Mouse (Mus musculus) lung, postnatal 4 days (tissue): ENCODE data around the gene Pygm.

Experiments used
- DNase-seq, 2 experiments: peaks; one replicate each; pipeline ENCODE4 v3.0.0; 2021

Pygm gene

GRCm38 (mm10) chr19:6354030-6354429 is 30.2 kb upstream of the Pygm start:
- DNase-seq, result peak in 1 of 2 experiments; percentile 20

GRCm38 (mm10) chr19:6361291-6361690 is 22.9 kb upstream of the Pygm start:
- peak in 1 of 2 experiments; percentile 16 for DNase-seq

- DNase-seq, result peak in 1 of 2 experiments; percentile 99
Measured at GRCm38 (mm10) chr19:6363091-6363410, 21.1 kb upstream of the Pygm start.

- DNase-seq, result peak in 1 of 2 experiments; percentile 100
Measured at GRCm38 (mm10) chr19:6363411-6364240, 20.6 kb upstream of the Pygm start, which contains the start of gene Sf1. TSS of gene Sf1 (plus strand) at chr19:6363690.

- DNase-seq, result peak; percentile 94
Measured at GRCm38 (mm10) chr19:6364317-6364725, 19.9 kb upstream of the Pygm start.

GRCm38 (mm10) chr19:6364842-6365241 is 19.4 kb upstream of the Pygm start:
- DNase-seq, result no peak

GRCm38 (mm10) chr19:6370175-6370574 is 14.0 kb upstream of the Pygm start:
- DNase-seq, result peak in 1 of 2 experiments; percentile 0

GRCm38 (mm10) chr19:6372433-6372832 is 11.8 kb upstream of the Pygm start:
- DNase-seq, result peak in 1 of 2 experiments; percentile 22

GRCm38 (mm10) chr19:6373539-6374400 is 10.4 kb upstream of the Pygm start:
- DNase-seq, result peak; percentile 82 to 87

- peak in 1 of 2 experiments; percentile 24 for DNase-seq
Measured at GRCm38 (mm10) chr19:6374571-6374970, 9.6 kb upstream of the Pygm start.

- peak in 1 of 2 experiments; percentile 31 for DNase-seq
Measured at GRCm38 (mm10) chr19:6375423-6376254, 8.6 kb upstream of the Pygm start.

- DNase-seq, result peak; percentile 63 to 75
Measured at GRCm38 (mm10) chr19:6376255-6376564, 8.0 kb upstream of the Pygm start.

- peak in 1 of 2 experiments; percentile 11 for DNase-seq
Measured at GRCm38 (mm10) chr19:6376643-6377042, 7.6 kb upstream of the Pygm start.

- peak in 1 of 2 experiments; percentile 14 for DNase-seq
Measured at GRCm38 (mm10) chr19:6377327-6378040, 6.7 kb upstream of the Pygm start.

GRCm38 (mm10) chr19:6380411-6381166 is 3.6 kb upstream of the Pygm start:
- peak in 1 of 2 experiments; percentile 55 for DNase-seq

GRCm38 (mm10) chr19:6381238-6381637 is 3.0 kb upstream of the Pygm start:
- peak in 1 of 2 experiments; percentile 8 for DNase-seq

- peak in 1 of 2 experiments; percentile 24 for DNase-seq
Measured at GRCm38 (mm10) chr19:6382323-6382924, 1.8 kb upstream of the Pygm start.

GRCm38 (mm10) chr19:6383470-6383869 is 729 bp upstream of the Pygm start:
- peak in 1 of 2 experiments; percentile 34 for DNase-seq

- peak in 1 of 2 experiments; percentile 24 for DNase-seq
Measured at GRCm38 (mm10) chr19:6384954-6385353, 755 bp downstream of the Pygm start.

- DNase-seq, result peak in 1 of 2 experiments; percentile 18
Measured at GRCm38 (mm10) chr19:6385419-6385818, 1.2 kb downstream of the Pygm start.

GRCm38 (mm10) chr19:6385821-6386220 is 1.6 kb downstream of the Pygm start:
- DNase-seq, result no peak
